Mouse (Mus musculus) heart, postnatal 25 days (tissue): ENCODE measurements around the gene Gatad2a. TPM values are rescaled to one million over a fixed set of nuclear protein-coding genes. Genes with fewer than 3 reads are reported as not detected.
"Not testable (repeated sequence)": the region's sequence is repeated elsewhere in the genome, so short reads cannot be mapped to it uniquely, and the experiment has no call there.

Experiments
- DNase-seq: peaks from one replicate; pipeline ENCODE4 v3.0.0; 2022; ENCODE audit warnings: low spot score
- intact Hi-C: fragments of 180-260 bp; cut with DNase I; formaldehyde crosslinking; loops from one replicate; pipeline ENCODE4 v1.15.1; 2025
- total RNA-seq, 2 experiments: library from RNA; stranded (reverse); gene quantifications; 2 replicates each; pipeline ENCODE4 v1.2.3; 2021

The Gatad2a gene
- total RNA-seq, 2 experiments from 2014 or later = 34.3 to 35.6 TPM

GRCm38 (mm10) chr8:69950300-69950699 is 45.9 kb downstream of the Gatad2a start:
- DNase-seq = no peak
- intact Hi-C loops = no loop called here

- intact Hi-C loops, DNase-seq: not testable (repeated sequence)
These were observed 53.7 kb downstream of the Gatad2a start for GRCm38 (mm10) chr8:69942495-69942894.

GRCm38 (mm10) chr8:69940386-69940785 is 55.8 kb downstream of the Gatad2a start:
- intact Hi-C loops = no loop called here
- DNase-seq = no peak

- intact Hi-C loops = loop anchor here (5.0 kb wide), 1 partner anchor 33 kb away; no protein-coding TSS in a partner anchor
- no peak for DNase-seq
These were observed 56.6 kb downstream of the Gatad2a start for GRCm38 (mm10) chr8:69939633-69940032.

GRCm38 (mm10) chr8:69938245-69938982 is 57.8 kb downstream of the Gatad2a start:
- intact Hi-C loops = loop anchor here (5.0 kb wide), 1 partner anchor 34 kb away; no protein-coding TSS in a partner anchor

GRCm38 (mm10) chr8:69937466-69937865 is 58.7 kb downstream of the Gatad2a start:
- DNase-seq = no peak
- intact Hi-C loops = loop anchor here (5.0 kb wide), 1 partner anchor 35 kb away; no protein-coding TSS in a partner anchor

More at GRCm38 (mm10) chr8:69938245-69938982, 57.8 kb downstream of the Gatad2a start:
- DNase-seq = no peak

GRCm38 (mm10) chr8:69936050-69936794 is 60.0 kb downstream of the Gatad2a start:
- intact Hi-C loops = loop anchor here (5.0 kb wide), 1 partner anchor 36 kb away; no protein-coding TSS in a partner anchor
- no peak for DNase-seq

- DNase-seq = no peak
- intact Hi-C loops = loop anchor here (5.0 kb wide), 1 partner anchor 37 kb away; no protein-coding TSS in a partner anchor
These were observed 60.8 kb downstream of the Gatad2a start for GRCm38 (mm10) chr8:69935431-69935830.

- DNase-seq = no peak
- intact Hi-C loops = no loop called here
These were observed 61.6 kb downstream of the Gatad2a start for GRCm38 (mm10) chr8:69934582-69934981.

GRCm38 (mm10) chr8:69933811-69934210 is 62.4 kb downstream of the Gatad2a start:
- intact Hi-C loops = no loop called here
- no peak for DNase-seq

GRCm38 (mm10) chr8:69926901-69927300 is 69.3 kb downstream of the Gatad2a start:
- DNase-seq = no peak
- intact Hi-C loops = no loop called here

GRCm38 (mm10) chr8:69923986-69924385 is 72.2 kb downstream of the Gatad2a start:
- intact Hi-C loops = loop anchor here (5.0 kb wide), 1 partner anchor 33 kb away; no protein-coding TSS in a partner anchor
- no peak for DNase-seq

GRCm38 (mm10) chr8:69921141-69921540 is 75.0 kb downstream of the Gatad2a start:
- intact Hi-C loops = loop anchor here (1.0 to 5.0 kb wide), 3 partner anchors 36 to 250 kb away; no protein-coding TSS in a partner anchor
- no peak for DNase-seq

- intact Hi-C loops = loop anchor here (2.0 to 5.0 kb wide), 3 partner anchors 37 to 251 kb away; partner anchors contain the start of gene Ncan
These were observed 76.1 kb downstream of the Gatad2a start for GRCm38 (mm10) chr8:69919876-69920662.

GRCm38 (mm10) chr8:69919010-69919409 is 77.2 kb downstream of the Gatad2a start:
- DNase-seq = peak; percentile 25
- intact Hi-C loops = loop anchor here (5.0 kb wide), 1 partner anchor 203 kb away; the partner anchor contains the start of gene Ncan

More at GRCm38 (mm10) chr8:69919876-69920662, 76.1 kb downstream of the Gatad2a start:
- DNase-seq = peak; percentile 49

- no peak for DNase-seq
These were observed 77.7 kb downstream of the Gatad2a start for GRCm38 (mm10) chr8:69918506-69918905.

GRCm38 (mm10) chr8:69915748-69916147 is 80.4 kb downstream of the Gatad2a start:
- DNase-seq = no peak
- intact Hi-C loops = loop anchor here (1.0 to 5.0 kb wide), 2 partner anchors 41 to 207 kb away; partner anchors contain the start of gene Ncan

More at GRCm38 (mm10) chr8:69918506-69918905, 77.7 kb downstream of the Gatad2a start:
- intact Hi-C loops = loop anchor here (5.0 kb wide), 1 partner anchor 204 kb away; the partner anchor contains the start of gene Ncan

GRCm38 (mm10) chr8:69914526-69914925 is 81.7 kb downstream of the Gatad2a start:
- intact Hi-C loops = no loop called here
- no peak for DNase-seq

GRCm38 (mm10) chr8:69912478-69913074 is 83.6 kb downstream of the Gatad2a start:
- intact Hi-C loops = no loop called here
- DNase-seq = no peak
